Mouse (Mus musculus) liver, embryonic 14.5 days (tissue): Measurements from ENCODE around the gene Ank. TPM values are rescaled to one million over a fixed set of nuclear protein-coding genes. Genes with fewer than 3 reads are reported as not detected.

ENCODE experiments used
- ATAC-seq: fragments of 200-750 bp; cut with Nextera tagmentation; 2 replicates; pipeline ENCODE4 v1.8.0; 2017; ENCODE audit warnings: moderate number of reproducible peaks, mild to moderate bottlenecking, moderate library complexity; ENCODE audit not compliant: insufficient read depth
- DNase-seq, 3 experiments: peaks; one replicate each; pipeline ENCODE4 v3.0.0-alpha.2; 2012 to 2013; ENCODE audit warnings: low read depth in 3 of 3, low spot score in 3 of 3
- H3K27ac ChIP-seq: fragments of 300-500 bp; sonication (generic); 2 replicates; pipeline ENCODE4 v1.5.1; 2014; ENCODE audit warnings: moderate library complexity, mild to moderate bottlenecking, control low read depth, inconsistent platforms
- H3K27me3 ChIP-seq: fragments of 300-500 bp; sonication (generic); 2 replicates; pipeline ENCODE4 v1.6.1; 2014; ENCODE audit warnings: mild to moderate bottlenecking, low read length, moderate library complexity; ENCODE audit not compliant: control insufficient read depth, insufficient read depth
- H3K36me3 ChIP-seq: fragments of 300-500 bp; sonication (generic); replicated peaks from 2 replicates; pipeline ENCODE4 v1.6.1; 2014; ENCODE audit warnings: low read depth; ENCODE audit not compliant: control insufficient read depth, insufficient read depth
- H3K4me1 ChIP-seq, 2 experiments: fragments of 200-500 bp in 1 of 2; fragments of 300-500 bp in 1 of 2; sonication (generic) in 1 of 2; replicated peaks; 2 replicates each; pipeline ENCODE4 v1.6.1; 2012 to 2014; ENCODE audit warnings: antibody characterized with exemption in 1 of 2, inconsistent platforms in 1 of 2, low read length in 1 of 2; ENCODE audit not compliant: control insufficient read depth in 2 of 2, insufficient read depth in 2 of 2
- H3K4me2 ChIP-seq: fragments of 300-500 bp; sonication (generic); 2 replicates; pipeline ENCODE4 v1.6.1; 2014; ENCODE audit warnings: low read depth, mild to moderate bottlenecking, control low read depth, moderate library complexity
- H3K4me3 ChIP-seq, 2 experiments: fragments of 200-500 bp in 1 of 2; fragments of 300-500 bp in 1 of 2; sonication (generic) in 1 of 2; 2 replicates each; pipeline ENCODE4 v1.5.1; 2012 to 2014; ENCODE audit warnings: low read depth in 2 of 2, low read length in 2 of 2, mild to moderate bottlenecking in 2 of 2, control low read depth in 1 of 2, inconsistent platforms in 1 of 2, moderate library complexity in 1 of 2; ENCODE audit not compliant: insufficient read depth in 1 of 2
- H3K9ac ChIP-seq: fragments of 300-500 bp; sonication (generic); replicated peaks from 2 replicates; pipeline ENCODE4 v1.6.1; 2014; ENCODE audit warnings: mild to moderate bottlenecking, control low read depth, moderate library complexity
- H3K9me3 ChIP-seq: fragments of 300-500 bp; sonication (generic); 2 replicates; pipeline ENCODE4 v1.6.1; 2016; ENCODE audit warnings: low read length, mixed read lengths; ENCODE audit not compliant: control insufficient read depth
- CTCF ChIP-seq: IDR thresholded peaks from 2 replicates; pipeline ENCODE4 v1.5.1; 2016; ENCODE audit warnings: antibody characterized with exemption, low read depth, control low read depth
- EP300 ChIP-seq: IDR thresholded peaks from 2 replicates; pipeline ENCODE4 v1.6.1; 2016; ENCODE audit warnings: antibody characterized with exemption, low read depth
- WGBS: fragments of 180-500 bp; shearing (Covaris S2); extraction: QIAGEN DNeasy Blood & Tissue Kit; methylation state at CpG from one replicate; pipeline ENCODE4 v1.1.7; 2014; ENCODE audit not compliant: insufficient replicate concordance; 5-methylcytosine and 5-hydroxymethylcytosine counted together
- polyA plus RNA-seq, 2 experiments: library from polyadenylated mRNA; depleted of rRNA in 1 of 2; stranded (reverse) in 1 of 2; unstranded in 1 of 2; fragments of >200 nt; fragmentation: Nextera tagmentation in 1 of 2; extraction: Ambion mirVana in 1 of 2; gene quantifications; 2 replicates each; pipeline versions ENCODE4 v1.2.1 to v1.2.3; 2012 to 2014

Gene Ank
- polyA plus RNA-seq, 2 experiments: 13.6 to 24.6 TPM

DNA sequence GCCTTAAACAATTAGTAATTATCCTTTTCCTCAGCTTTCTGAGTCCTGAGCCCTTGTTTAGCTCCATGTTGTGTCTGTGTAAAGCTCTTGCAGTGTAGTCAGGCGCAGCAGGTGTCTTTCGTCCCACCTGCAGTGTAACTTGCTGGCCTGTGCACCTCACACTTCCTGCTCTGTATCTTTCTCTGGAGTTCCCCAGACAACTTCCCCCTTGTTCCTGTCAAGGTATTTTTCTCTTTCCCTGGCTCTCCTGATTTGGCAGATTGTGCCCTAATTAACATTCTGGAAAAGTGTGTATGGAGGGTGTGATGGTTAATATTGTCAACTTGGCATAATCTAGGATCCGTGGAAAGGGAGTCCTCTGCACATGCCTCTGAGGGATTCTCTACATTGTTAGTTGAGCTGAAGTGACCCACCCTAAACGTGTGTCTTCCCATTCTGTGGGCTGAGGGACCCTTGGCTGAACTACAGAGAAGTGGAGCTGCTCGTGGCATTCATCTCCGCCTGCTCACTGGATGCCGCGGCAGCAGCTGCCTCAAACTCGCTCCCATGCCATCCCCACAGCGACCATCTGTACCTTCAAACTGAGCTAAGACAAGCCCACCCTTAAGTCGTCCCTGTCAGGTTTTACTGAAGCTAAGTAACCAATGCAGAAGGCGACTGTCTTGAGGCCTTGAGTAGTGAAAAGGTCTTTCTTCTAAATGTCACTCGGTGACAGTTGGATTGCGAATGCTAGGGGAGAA, 121.8 kb downstream of the Ank start:
- Histone ChIP-seq H3K9me3 (no peaks in the 10 kb centered on the region), H3K9ac (no peak overlapping the region), H3K4me2 (no peak overlapping the region), H3K36me3 (peaks cover 19% of the 10 kb centered on the region), H3K4me1 (no peaks in the 10 kb centered on the region), H3K27me3 (no peaks in the 10 kb centered on the region), H3K4me3 (no peak overlapping the region), H3K27ac (no peak overlapping the region)
- DNase-seq: no peak
- WGBS: 77% methylated on average over 14 of the region's 14 CpGs
- no peak for ATAC-seq
- TF ChIP-seq CTCF: no peak
- TF ChIP-seq EP300: no peak

- 92% methylated on average over 9 of the region's 9 CpGs for WGBS
- no peak for TF ChIP-seq EP300
Observed at GRCm38 (mm10) chr15:27590812-27591211, 124.3 kb downstream of the Ank start.

GRCm38 (mm10) chr15:27592620-27593320, 126.3 kb downstream of the Ank start:
- ATAC-seq: no peak
- TF ChIP-seq EP300 (no peak), CTCF (no peak)
- H3K36me3 ChIP-seq: peaks cover 47% of the 10 kb centered on the region
- DNase-seq: no peak
- 90% methylated on average over 19 of the region's 19 CpGs for WGBS
- no peaks in the 10 kb centered on the region for H3K27me3 ChIP-seq
- H3K9ac ChIP-seq: no peak overlapping the region
- H3K4me2 ChIP-seq: no peak overlapping the region
- H3K4me3 ChIP-seq: no peak overlapping the region
- peaks cover 0 to 2% of the 10 kb centered on the region in 2 experiments; a peak in 2 of 4 replicates for H3K4me1 ChIP-seq
- H3K9me3 ChIP-seq: no peaks in the 10 kb centered on the region
- no peak overlapping the region for H3K27ac ChIP-seq

More at GRCm38 (mm10) chr15:27590812-27591211, 124.3 kb downstream of the Ank start:
- Histone ChIP-seq H3K4me3 (no peak overlapping the region), H3K27ac (no peak overlapping the region), H3K4me1 (no peaks in the 10 kb centered on the region), H3K4me2 (no peak overlapping the region), H3K9me3 (no peaks in the 10 kb centered on the region), H3K36me3 (peaks cover 38% of the 10 kb centered on the region), H3K27me3 (no peaks in the 10 kb centered on the region), H3K9ac (no peak overlapping the region)
- DNase-seq (no peak), ATAC-seq (0 out of 2 replicates have a peak, but pooled peaks have one; percentile 19)

- TF ChIP-seq EP300 (no peak), CTCF (peak; percentile 31)
- WGBS: 81% methylated on average over 13 of the region's 13 CpGs
- Histone ChIP-seq H3K27me3 (no peaks in the 10 kb centered on the region), H3K4me1 (peaks cover 0 to 2% of the 10 kb centered on the region in 2 experiments; a peak in 2 of 4 replicates), H3K9ac (no peak overlapping the region), H3K4me2 (no peak overlapping the region), H3K36me3 (peaks cover 47% of the 10 kb centered on the region), H3K27ac (no peak overlapping the region), H3K4me3 (no peak overlapping the region), H3K9me3 (no peaks in the 10 kb centered on the region)
- no peak for DNase-seq
- ATAC-seq: no peak
Observed at GRCm38 (mm10) chr15:27593717-27594116, 127.2 kb downstream of the Ank start.

DNA sequence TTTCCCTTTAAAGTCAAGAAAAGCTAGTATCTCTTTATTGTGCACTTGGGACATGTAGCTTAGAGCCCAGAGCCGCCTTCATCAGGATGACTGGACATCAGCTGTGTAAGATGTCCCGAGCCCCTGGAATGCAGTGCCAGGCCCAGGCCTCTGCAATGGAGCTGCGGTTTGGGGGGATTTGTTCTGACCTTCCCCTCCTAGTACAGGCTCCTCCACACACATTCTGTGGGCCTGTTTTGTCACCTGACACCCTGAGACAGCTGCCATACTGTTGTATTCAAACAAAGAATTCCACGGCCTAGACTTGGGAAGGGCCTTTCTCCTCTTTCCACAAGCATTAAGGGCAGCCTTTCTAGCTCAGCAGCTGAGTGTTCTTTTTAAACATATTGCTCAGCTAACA, 128.5 kb downstream of the Ank start:
- no peak for DNase-seq
- 84% methylated on average over 4 of the region's 4 CpGs for WGBS
- peaks cover 45% of the 10 kb centered on the region for H3K36me3 ChIP-seq
- no peaks in the 10 kb centered on the region for H3K9me3 ChIP-seq
- H3K27me3 ChIP-seq: no peaks in the 10 kb centered on the region
- no peak overlapping the region for H3K4me2 ChIP-seq
- peaks cover 0 to 2% of the 10 kb centered on the region in 2 experiments; a peak in 2 of 4 replicates for H3K4me1 ChIP-seq
- no peak for ATAC-seq
- TF ChIP-seq CTCF (no peak), EP300 (no peak)
- H3K9ac ChIP-seq: no peak overlapping the region
- H3K4me3 ChIP-seq: no peak overlapping the region
- H3K27ac ChIP-seq: no peak overlapping the region
